Mouse (Mus musculus): ENCODE measurements around the gene Ing5. TPM values are rescaled to one million over a fixed set of nuclear protein-coding genes. Genes with fewer than 3 reads are reported as not detected.
A peak's percentile ranks its signal among the peaks of the same experiment; 100 is the strongest.
"Not testable (repeated sequence)": the region's sequence is repeated elsewhere in the genome, so short reads cannot be mapped to it uniquely, and the experiment has no call there.

Gene Ing5
- 18.2 and 20.9 TPM in 2 replicates for polyA plus RNA-seq (2016; fragmentation: Nextera tagmentation; extraction: Ambion mirVana)

DNA sequence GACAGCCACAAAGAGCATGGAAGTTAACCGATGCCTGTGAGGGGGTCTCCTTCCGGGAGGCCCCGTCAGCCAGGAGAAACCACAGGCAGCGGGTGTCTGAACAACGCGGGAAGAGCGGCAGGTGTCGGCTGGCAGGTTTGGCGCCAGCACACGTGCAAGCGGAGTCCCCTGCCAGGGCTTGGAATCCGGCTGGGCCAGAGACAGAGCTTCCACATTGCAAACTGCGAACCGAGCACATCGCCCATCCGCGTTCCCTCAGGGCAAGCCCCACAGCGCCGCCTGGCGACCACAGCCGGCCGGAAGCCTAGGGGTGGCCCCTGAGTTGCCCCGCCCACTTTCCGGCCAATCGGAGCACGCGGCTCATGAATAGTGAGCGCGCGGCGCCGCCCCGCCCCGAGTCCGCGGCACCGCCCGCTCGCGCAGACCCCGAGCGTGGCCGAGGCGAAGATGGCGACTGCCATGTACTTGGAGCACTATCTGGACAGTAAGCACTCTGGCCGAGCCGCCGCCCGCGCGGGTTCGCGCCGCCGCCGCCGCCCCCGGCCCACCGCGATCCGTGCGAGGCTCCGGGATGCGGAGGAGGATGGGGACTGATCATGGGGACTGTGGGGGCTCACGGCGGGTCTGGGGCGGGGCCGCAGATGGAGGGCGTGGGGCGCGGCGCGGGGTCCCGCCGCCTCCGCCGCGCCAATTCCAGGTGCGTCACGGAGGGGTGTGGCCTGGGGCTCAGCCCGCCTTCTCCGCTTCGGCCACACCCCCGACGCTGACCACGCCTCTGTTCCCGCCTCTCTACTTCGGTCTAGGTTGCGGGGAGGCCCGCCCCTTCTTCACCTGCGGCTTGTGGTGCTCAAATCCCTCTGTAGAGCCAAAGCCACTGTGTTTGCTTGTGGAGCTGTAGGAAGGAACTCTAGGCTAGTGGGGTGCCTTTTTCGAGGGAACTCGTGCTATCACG is at the start of gene Ing5:
Gene Ing5 (plus strand): TSS at position 410 of the 952 bp plus-strand sequence.
- H3K4me3 ChIP-seq: peak within 1 kb of the TSS; percentile 68
- H3K27ac ChIP-seq: peak within 1 kb of the TSS; percentile 96
- H3K4me2 ChIP-seq (replicated peaks): peak within 1 kb of the TSS; percentile 83
- H3K9ac ChIP-seq: peak within 1 kb of the TSS; percentile 71
- H3K27me3 ChIP-seq: no peaks in the 10 kb centered on the region
- peaks cover 26% of the 10 kb centered on the region for H3K4me1 ChIP-seq
- H3K36me3 ChIP-seq: peaks cover 41% of the 10 kb centered on the region
- no peaks in the 10 kb centered on the region for H3K9me3 ChIP-seq
- peak; percentile 91 for ATAC-seq (ENCODE audit: insufficient number of reproducible peaks, insufficient read depth, low FRiP score, low TSS enrichment)
- under 1% methylated on average over 92 of the region's 94 CpGs for WGBS

DNA sequence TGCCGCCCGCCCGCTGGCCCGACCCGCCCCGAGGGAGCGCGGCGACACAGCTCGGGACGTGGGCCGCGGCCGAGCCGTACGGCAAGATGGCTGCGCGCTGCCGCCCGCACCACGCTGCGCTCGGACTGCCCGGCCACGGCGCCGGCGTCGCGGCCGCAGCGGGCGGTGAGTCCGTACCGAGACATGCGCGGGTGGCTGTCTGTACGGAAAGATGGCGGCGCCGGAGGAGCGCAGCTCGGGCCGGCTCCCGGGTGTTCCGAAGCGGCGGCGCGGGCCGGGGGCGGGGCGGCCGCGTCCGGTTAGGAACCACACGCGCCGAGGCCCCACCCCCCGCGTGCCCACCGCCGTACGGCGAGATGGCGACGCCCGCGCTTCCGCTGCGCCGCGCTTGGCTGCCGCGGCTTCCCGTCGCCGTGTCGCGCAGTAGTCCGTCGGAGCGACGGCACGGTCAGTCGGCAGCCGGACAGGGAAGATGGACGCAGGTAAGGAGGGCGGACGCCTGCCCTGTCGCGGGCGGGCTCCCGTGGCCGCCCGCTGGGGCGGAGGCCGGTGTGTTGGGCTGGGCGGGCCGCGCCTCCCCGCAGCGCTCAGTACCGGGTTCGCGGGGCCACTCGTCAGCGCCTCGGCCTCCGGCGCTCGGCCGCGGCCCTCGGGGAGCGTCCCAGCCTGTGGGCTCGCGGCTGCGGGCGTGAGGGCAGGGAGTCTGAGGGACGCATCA is 49.0 kb upstream of the Ing5 start, which contains the start of gene Thap4:
Gene Thap4 (minus strand): TSS at position 292 of the 718 bp plus-strand sequence.
- H3K27ac ChIP-seq: peak within 1 kb of the TSS; percentile 89
- H3K9ac ChIP-seq: peak within 1 kb of the TSS; percentile 91
- H3K4me3 ChIP-seq: peak within 1 kb of the TSS; percentile 97
- peak within 1 kb of the TSS; percentile 89 for H3K4me2 ChIP-seq (replicated peaks)
- no peaks in the 10 kb centered on the region for H3K9me3 ChIP-seq
- H3K27me3 ChIP-seq: no peaks in the 10 kb centered on the region
- peak; percentile 93 for ATAC-seq (ENCODE audit: insufficient number of reproducible peaks, insufficient read depth, low FRiP score, low TSS enrichment)
- peaks cover 10% of the 10 kb centered on the region for H3K36me3 ChIP-seq
- peaks cover 6% of the 10 kb centered on the region; the same call in 1 of the 2 replicates for H3K4me1 ChIP-seq
- WGBS: under 1% methylated on average over 96 of the region's 121 CpGs

DNA sequence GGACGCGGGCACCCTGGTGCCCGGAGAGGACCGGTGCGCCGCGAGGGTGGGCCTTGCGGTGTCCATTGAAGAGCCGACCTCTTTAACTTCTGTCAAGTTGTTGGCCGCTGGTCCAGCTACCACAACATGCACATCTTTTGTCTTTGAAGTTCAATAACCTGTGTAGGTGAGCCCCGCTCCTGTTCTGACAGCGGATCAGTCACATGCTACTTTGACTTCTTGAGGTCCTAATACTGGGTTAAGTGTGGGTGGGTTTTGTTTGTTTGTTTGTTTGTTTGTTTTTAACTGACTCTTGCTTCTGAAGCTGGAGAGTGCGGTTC is 48.5 kb upstream of the Ing5 start:
- WGBS: under 1% methylated on average over 13 of the region's 13 CpGs
- H3K4me2 ChIP-seq (replicated peaks): peak overlapping the region; percentile 89
- no peaks in the 10 kb centered on the region for H3K9me3 ChIP-seq
- no peak for ATAC-seq (ENCODE audit: insufficient number of reproducible peaks, insufficient read depth, low FRiP score, low TSS enrichment)
- peak overlapping the region; percentile 97 for H3K4me3 ChIP-seq
- H3K9ac ChIP-seq: peak overlapping the region; percentile 91
- peak overlapping the region; percentile 89 for H3K27ac ChIP-seq
- H3K27me3 ChIP-seq: no peaks in the 10 kb centered on the region
- peaks cover 5% of the 10 kb centered on the region for H3K36me3 ChIP-seq
- peaks cover 6% of the 10 kb centered on the region; the same call in 1 of the 2 replicates for H3K4me1 ChIP-seq

DNA sequence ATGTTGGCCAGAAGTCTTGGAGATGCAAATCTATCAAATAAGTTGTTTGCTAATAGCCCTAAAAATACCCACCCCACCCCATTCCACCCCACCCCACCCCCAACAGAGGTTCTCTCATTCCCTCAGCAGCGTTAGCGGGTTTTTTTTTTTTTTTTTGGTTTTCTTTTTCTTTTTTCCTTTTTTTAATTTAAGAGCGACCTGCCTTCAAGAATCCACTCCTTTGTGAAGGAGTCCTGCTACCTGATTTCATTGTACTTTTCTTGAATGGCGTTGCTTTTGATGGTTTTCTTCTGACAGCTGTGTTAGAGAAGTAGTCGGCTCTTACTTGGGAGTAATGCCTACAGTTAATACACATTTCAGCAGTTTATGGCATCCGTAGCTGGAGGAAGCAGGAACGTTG is 48.1 kb upstream of the Ing5 start:
- Histone ChIP-seq H3K36me3 (peaks cover 1% of the 10 kb centered on the region), H3K27ac (no peak overlapping the region), H3K4me2 (replicated peaks) (peak overlapping the region; percentile 89), H3K9ac (peak overlapping the region; percentile 91), H3K4me3 (peak overlapping the region; percentile 97), H3K4me1 (peaks cover 6% of the 10 kb centered on the region; the same call in 1 of the 2 replicates), H3K27me3 (no peaks in the 10 kb centered on the region), H3K9me3 (no peaks in the 10 kb centered on the region)
- no peak for ATAC-seq (ENCODE audit: insufficient number of reproducible peaks, insufficient read depth, low FRiP score, low TSS enrichment)
- WGBS: 29% methylated on average over 7 of the region's 7 CpGs

DNA sequence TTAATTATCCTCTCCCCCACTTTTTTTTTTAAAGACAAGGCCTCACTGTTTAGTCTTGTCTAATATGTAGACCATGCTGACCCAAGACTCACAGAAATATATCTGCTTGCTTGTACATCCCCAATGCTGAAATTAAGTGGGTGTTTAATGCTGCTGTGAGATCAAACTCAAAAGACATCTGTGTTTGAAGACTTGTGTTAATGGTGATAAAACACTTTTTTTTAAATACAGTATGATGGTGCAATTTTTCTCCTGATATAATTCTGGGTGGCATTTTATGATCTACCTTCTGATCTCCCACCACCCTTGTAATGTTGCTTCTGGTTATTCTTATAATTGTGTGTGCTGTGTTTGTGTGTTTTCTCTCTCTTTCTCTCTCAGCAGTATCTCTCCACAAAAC is 47.6 kb upstream of the Ing5 start:
- Histone ChIP-seq H3K9me3 (no peaks in the 10 kb centered on the region), H3K4me2 (replicated peaks) (peak overlapping the region; percentile 89; the same call in 1 of the 2 replicates), H3K4me1 (peaks cover 6% of the 10 kb centered on the region; the same call in 1 of the 2 replicates), H3K27me3 (no peaks in the 10 kb centered on the region), H3K4me3 (no peak overlapping the region), H3K36me3 (no peaks in the 10 kb centered on the region), H3K9ac (no peak overlapping the region), H3K27ac (no peak overlapping the region)
- no peak for ATAC-seq (ENCODE audit: insufficient number of reproducible peaks, insufficient read depth, low FRiP score, low TSS enrichment)

DNA sequence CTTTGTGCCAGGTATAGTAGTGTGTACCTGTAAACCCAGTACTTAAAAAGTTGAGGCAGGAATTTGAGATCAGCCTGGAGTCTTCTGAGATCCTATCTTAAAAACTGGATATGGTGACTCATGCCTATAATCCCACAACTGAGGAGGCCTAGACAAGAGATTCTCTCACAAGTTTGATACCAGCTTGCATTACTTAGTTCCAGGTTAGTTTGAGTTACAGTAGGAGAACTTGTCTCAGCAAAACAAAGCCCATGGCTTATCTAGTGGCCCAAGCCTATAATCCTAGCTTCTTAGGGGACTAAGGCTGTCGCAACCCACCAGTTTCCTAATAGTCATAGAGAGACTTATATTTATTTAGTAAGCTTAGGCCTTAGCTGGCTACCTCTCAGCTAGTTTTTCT is 43.7 kb upstream of the Ing5 start:
- 94% methylated on average over 1 of the region's 1 CpGs for WGBS
- H3K27me3 ChIP-seq: no peaks in the 10 kb centered on the region
- no peak overlapping the region for H3K4me2 ChIP-seq (replicated peaks)
- H3K27ac ChIP-seq: no peak overlapping the region
- H3K36me3 ChIP-seq: no peaks in the 10 kb centered on the region
- H3K9ac ChIP-seq: no peak overlapping the region
- no peak overlapping the region for H3K4me3 ChIP-seq
- H3K9me3 ChIP-seq: no peaks in the 10 kb centered on the region
- no peak for ATAC-seq (ENCODE audit: insufficient number of reproducible peaks, insufficient read depth, low FRiP score, low TSS enrichment)
- H3K4me1 ChIP-seq: peaks cover 5% of the 10 kb centered on the region; the same call in 1 of the 2 replicates

DNA sequence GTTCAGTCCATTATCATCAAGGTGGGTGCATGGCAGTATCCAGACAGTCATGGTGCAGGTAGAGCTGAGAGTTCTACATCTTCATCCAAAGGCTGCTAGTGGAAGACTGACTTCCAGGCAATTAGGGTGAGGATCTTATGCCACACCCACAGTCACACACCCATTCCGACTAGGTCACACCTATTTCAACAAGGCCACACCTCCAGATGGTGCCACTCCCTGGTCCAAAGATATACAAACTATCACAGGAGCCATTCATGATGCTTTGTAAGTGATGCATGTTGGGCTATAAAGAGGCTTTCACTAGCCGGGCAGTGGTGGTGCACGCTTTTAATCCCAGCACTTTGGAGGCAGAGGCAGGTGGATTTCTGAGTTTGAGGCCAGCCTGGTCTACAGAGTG is 40.2 kb upstream of the Ing5 start:
- H3K4me2 ChIP-seq (replicated peaks); H3K4me1 ChIP-seq; H3K36me3 ChIP-seq; H3K4me3 ChIP-seq; H3K27ac ChIP-seq; H3K9ac ChIP-seq; H3K27me3 ChIP-seq; H3K9me3 ChIP-seq; ATAC-seq (ENCODE audit: insufficient number of reproducible peaks, insufficient read depth, low FRiP score, low TSS enrichment): not testable (repeated sequence)
- 91% methylated on average over 3 of the region's 3 CpGs for WGBS

DNA sequence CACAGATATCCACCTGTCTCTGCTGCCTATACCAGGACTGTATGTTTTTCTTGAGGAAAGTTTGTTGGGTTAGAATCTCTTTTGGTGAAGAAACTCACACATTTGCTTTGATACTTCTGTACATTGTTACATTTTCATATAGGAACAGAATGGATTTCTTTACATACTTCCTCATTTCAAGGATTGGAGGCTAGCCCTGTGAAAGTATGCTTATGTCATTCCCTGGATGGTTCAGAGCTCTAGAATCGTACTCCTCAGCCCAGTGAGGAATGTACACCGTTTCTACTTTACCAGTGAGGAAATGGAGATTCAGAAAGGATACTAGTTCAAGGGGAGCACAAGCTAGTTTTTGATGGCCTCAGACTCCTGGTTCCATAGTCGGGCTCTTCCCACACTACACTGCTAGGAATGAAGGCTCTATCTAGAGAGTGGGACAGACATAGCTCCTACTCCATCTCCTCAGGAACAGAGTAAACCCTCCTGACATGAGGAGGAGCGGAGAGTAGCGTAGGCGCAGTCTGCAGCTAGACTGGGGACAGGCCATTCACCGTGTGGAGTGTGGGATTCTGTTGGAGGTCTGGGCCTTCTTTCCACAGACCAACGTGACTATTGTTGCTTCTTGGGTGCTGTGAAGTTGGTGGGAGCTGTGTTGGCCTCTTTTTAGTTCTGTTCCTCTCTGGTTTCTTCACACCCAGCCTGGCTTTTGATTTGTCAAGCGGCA is 38.7 kb upstream of the Ing5 start:
- 95% methylated on average over 9 of the region's 9 CpGs for WGBS

DNA sequence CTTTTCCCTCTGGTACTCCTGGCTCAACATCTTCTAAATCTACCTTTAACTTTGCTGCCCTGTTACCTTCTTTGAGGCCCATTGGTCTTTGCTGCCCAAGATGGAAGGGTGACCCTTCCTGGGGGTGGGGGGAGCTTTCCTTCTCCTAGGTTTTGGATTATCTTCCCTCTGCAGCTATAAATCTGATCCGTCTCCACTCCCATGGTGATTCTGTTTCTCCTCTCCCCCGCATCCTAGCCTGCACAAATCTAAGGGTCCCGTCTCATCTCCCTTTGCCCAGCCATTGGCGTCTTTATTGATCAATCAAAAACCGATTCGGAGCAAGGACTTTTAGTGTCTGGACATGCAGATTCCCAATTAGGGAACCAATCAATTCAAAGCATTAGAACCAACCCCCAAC is 36.2 kb upstream of the Ing5 start:
- Histone ChIP-seq H3K27me3 (no peaks in the 10 kb centered on the region), H3K9ac (no peak overlapping the region), H3K4me3 (no peak overlapping the region), H3K36me3 (peaks cover 20% of the 10 kb centered on the region), H3K9me3 (no peaks in the 10 kb centered on the region), H3K27ac (no peak overlapping the region), H3K4me2 (replicated peaks) (no peak overlapping the region), H3K4me1 (no peaks in the 10 kb centered on the region)
- 90% methylated on average over 6 of the region's 6 CpGs for WGBS
- no peak for ATAC-seq (ENCODE audit: insufficient number of reproducible peaks, insufficient read depth, low FRiP score, low TSS enrichment)

More for the DNA sequence above, 38.7 kb upstream of the Ing5 start:
- H3K4me3 ChIP-seq: no peak overlapping the region
- H3K4me2 ChIP-seq (replicated peaks): no peak overlapping the region
- H3K9ac ChIP-seq: no peak overlapping the region
- H3K27ac ChIP-seq: no peak overlapping the region
- ATAC-seq (ENCODE audit: insufficient number of reproducible peaks, insufficient read depth, low FRiP score, low TSS enrichment): no peak
- H3K27me3 ChIP-seq: no peaks in the 10 kb centered on the region
- H3K36me3 ChIP-seq: peaks cover 12% of the 10 kb centered on the region
- no peaks in the 10 kb centered on the region for H3K9me3 ChIP-seq
- H3K4me1 ChIP-seq: 0 out of 2 replicates have a peak, but pooled peaks cover 3% of the 10 kb centered on the region

DNA sequence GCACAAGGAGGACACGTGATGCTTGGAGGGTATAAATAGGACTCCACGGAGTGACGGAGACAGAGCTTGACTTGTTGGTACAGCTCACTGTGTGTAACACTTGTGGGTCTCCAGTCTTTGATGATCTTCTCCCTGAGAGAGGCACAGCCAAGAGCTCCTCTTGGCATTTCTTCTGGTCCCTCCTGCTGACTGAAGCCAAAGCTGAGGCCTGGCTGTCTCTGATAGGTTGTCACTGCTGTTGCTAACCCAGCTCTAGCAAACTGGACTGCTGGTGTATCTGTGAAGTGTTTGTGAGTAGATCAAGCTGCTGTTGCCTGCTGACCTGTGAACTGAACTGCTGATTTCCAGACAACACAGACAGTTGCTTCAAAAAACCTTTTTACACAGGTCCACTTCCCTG is 33.9 kb upstream of the Ing5 start:
- peaks cover 38% of the 10 kb centered on the region for H3K36me3 ChIP-seq
- no peak for ATAC-seq (ENCODE audit: insufficient number of reproducible peaks, insufficient read depth, low FRiP score, low TSS enrichment)

DNA sequence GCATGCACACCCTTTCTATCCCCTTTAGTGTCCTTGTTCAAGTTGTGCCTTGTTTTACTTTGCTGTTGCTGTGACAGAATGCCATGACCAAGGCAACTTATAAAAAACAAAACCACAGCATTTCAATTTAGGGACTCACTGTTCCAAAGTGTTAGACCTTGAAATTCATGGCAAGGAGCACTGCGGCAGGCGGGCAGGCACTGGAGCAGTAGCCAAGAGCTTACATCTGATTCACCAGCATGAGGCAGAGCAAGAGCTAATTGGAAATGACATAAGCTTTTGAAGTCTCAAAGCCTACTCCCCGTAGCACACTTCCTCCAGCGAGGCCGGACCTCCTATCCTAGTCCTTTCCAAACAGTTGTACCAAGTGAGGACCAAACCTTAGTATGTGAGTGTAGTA is 27.1 kb upstream of the Ing5 start:
- WGBS: 77% methylated on average over 5 of the region's 5 CpGs

More for the DNA sequence above, 33.9 kb upstream of the Ing5 start:
- WGBS: 95% methylated on average over 3 of the region's 3 CpGs
- H3K4me2 ChIP-seq (replicated peaks): no peak overlapping the region
- no peaks in the 10 kb centered on the region for H3K27me3 ChIP-seq
- H3K4me3 ChIP-seq: no peak overlapping the region
- H3K9me3 ChIP-seq: no peaks in the 10 kb centered on the region
- no peak overlapping the region for H3K9ac ChIP-seq
- H3K27ac ChIP-seq: no peak overlapping the region
- H3K4me1 ChIP-seq: no peaks in the 10 kb centered on the region

More for the DNA sequence above, 27.1 kb upstream of the Ing5 start:
- no peak overlapping the region for H3K9ac ChIP-seq
- no peak overlapping the region for H3K4me2 ChIP-seq (replicated peaks)
- H3K4me1 ChIP-seq: no peaks in the 10 kb centered on the region
- no peak for ATAC-seq (ENCODE audit: insufficient number of reproducible peaks, insufficient read depth, low FRiP score, low TSS enrichment)
- H3K27me3 ChIP-seq: no peaks in the 10 kb centered on the region
- H3K36me3 ChIP-seq: peaks cover 69% of the 10 kb centered on the region
- no peak overlapping the region for H3K4me3 ChIP-seq
- H3K9me3 ChIP-seq: no peaks in the 10 kb centered on the region
- H3K27ac ChIP-seq: no peak overlapping the region
